Mouse (Mus musculus) liver, embryonic 11.5 days (tissue): Measurements from ENCODE around the gene Trim60. TPM values are rescaled to one million over a fixed set of nuclear protein-coding genes. Genes with fewer than 3 reads are reported as not detected.

Source experiments
- ATAC-seq: fragments of 200-750 bp; cut with Nextera tagmentation; replicated peaks from 2 replicates; pipeline ENCODE4 v1.8.0; 2017; ENCODE audit warnings: moderate number of reproducible peaks, mild to moderate bottlenecking, moderate TSS enrichment, moderate library complexity; ENCODE audit not compliant: low FRiP score
- DNase-seq: peaks from one replicate; pipeline ENCODE4 v3.0.0-alpha.2; 2017; ENCODE audit warnings: low spot score
- H3K27ac ChIP-seq: fragments of 300-500 bp; sonication (generic); 2 replicates; pipeline ENCODE4 v1.5.1; 2014; ENCODE audit warnings: mild to moderate bottlenecking, low read depth, low read length, control low read depth
- H3K27me3 ChIP-seq: fragments of 300-500 bp; sonication (generic); replicated peaks from 2 replicates; pipeline ENCODE4 v1.6.1; 2014; ENCODE audit warnings: low read length, mixed read lengths; ENCODE audit not compliant: control insufficient read depth, insufficient read depth
- H3K36me3 ChIP-seq: fragments of 300-500 bp; sonication (generic); 2 replicates; pipeline ENCODE4 v1.6.1; 2014; ENCODE audit warnings: mild to moderate bottlenecking, low read length, moderate library complexity, mixed read lengths; ENCODE audit not compliant: control insufficient read depth, insufficient read depth
- H3K4me1 ChIP-seq: fragments of 300-500 bp; sonication (generic); replicated peaks from 2 replicates; pipeline ENCODE4 v1.6.1; 2014; ENCODE audit warnings: low read length, mixed read lengths; ENCODE audit not compliant: control insufficient read depth, insufficient read depth
- H3K4me2 ChIP-seq: fragments of 300-500 bp; sonication (generic); 2 replicates; pipeline ENCODE4 v1.6.1; 2014; ENCODE audit warnings: mild to moderate bottlenecking, control low read depth, moderate library complexity
- H3K4me3 ChIP-seq: fragments of 300-500 bp; sonication (generic); 2 replicates; pipeline ENCODE4 v1.5.1; 2014; ENCODE audit warnings: low read depth, low read length, control low read depth
- H3K9ac ChIP-seq: fragments of 300-500 bp; sonication (generic); 2 replicates; pipeline ENCODE4 v1.6.1; 2014; ENCODE audit warnings: low read depth, low read length, control low read depth
- H3K9me3 ChIP-seq: fragments of 300-500 bp; sonication (generic); 2 replicates; pipeline ENCODE4 v1.6.1; 2016; ENCODE audit warnings: low read length, inconsistent platforms, mixed read lengths; ENCODE audit not compliant: control insufficient read depth
- WGBS: fragments of 180-500 bp; shearing (Covaris S2); extraction: QIAGEN DNeasy Blood & Tissue Kit; methylation state at CpG from one replicate; pipeline ENCODE4 v1.1.7; 2014; 5-methylcytosine and 5-hydroxymethylcytosine counted together
- polyA plus RNA-seq: library from polyadenylated mRNA; unstranded; fragments of >200 nt; fragmentation: Nextera tagmentation; extraction: Ambion mirVana; gene quantifications from 2 replicates; pipeline ENCODE4 v1.2.1, GENCODE M21; 2014

Gene Trim60
- polyA plus RNA-seq: not detected in 2 replicates

DNA sequence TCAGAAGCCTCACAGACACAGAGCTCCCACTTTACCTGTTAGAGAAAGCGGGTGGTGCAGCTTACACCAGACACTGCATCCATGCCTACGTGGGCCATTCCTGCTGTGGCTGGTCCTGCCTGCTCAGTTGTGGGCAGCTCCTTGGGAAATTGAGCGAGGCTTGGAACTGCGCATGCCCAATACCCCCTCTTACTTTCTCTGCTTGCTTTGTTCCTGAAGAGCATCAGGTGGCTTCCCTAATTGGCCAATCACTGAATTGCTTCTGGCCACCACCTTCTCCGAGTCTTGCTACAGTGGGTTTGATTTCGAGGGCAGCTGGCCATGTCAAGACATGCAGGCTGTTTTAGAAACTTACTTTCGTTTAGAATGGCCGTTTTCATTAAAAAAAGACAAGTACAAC, at the start of gene Trim60, which contains the start of gene Trim61:
Trim60 (minus strand) TSS at position 162 of the 400 bp plus-strand sequence.
Trim61 (minus strand) TSS at position 101 of the 400 bp plus-strand sequence.
- no peak for DNase-seq
- WGBS: 84% methylated on average over 8 of the region's 8 CpGs
- H3K27ac ChIP-seq: no peak within 1 kb of the TSS

GRCm38 (mm10) chr8:65067694-65068472, 49.5 kb upstream of the Trim60 start:
- 58% methylated on average over 10 of the region's 10 CpGs for WGBS
- Histone ChIP-seq H3K27me3 (no peaks in the 10 kb centered on the region), H3K9ac (no peak overlapping the region), H3K36me3 (no peaks in the 10 kb centered on the region), H3K4me1 (no peaks in the 10 kb centered on the region), H3K4me3 (no peak overlapping the region), H3K27ac (no peak overlapping the region), H3K9me3 (no peaks in the 10 kb centered on the region), H3K4me2 (no peak overlapping the region)
- ATAC-seq (no peak), DNase-seq (no peak)

More for the DNA sequence above, at the start of gene Trim60, which contains the start of gene Trim61:
- H3K27me3 ChIP-seq: no peaks in the 10 kb centered on the region
- no peaks in the 10 kb centered on the region for H3K9me3 ChIP-seq
- H3K9ac ChIP-seq: no peak within 1 kb of the TSS
- no peak within 1 kb of the TSS for H3K4me2 ChIP-seq
- no peaks in the 10 kb centered on the region for H3K4me1 ChIP-seq
- no peak for ATAC-seq
- H3K36me3 ChIP-seq: no peaks in the 10 kb centered on the region
- H3K4me3 ChIP-seq: no peak within 1 kb of the TSS

DNA sequence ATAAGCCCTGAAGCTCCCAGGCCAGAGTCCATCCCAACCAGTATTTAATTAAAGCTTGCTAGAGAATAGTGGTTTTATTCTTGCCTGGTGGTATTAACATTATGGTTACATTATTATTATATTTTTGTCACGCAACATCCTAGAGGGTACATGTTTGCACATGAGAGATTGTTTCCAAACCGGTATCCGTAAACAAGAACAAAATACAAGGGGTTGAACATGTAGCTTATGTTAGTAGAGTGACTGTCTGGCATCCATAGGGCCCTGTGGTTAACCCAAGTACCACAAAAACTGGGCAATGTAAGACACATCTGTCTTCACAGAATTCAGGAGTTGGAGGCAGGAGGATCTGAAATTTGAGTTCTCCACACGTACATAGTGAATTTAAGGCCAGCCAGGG, 48.6 kb upstream of the Trim60 start:
- H3K4me2 ChIP-seq: no peak overlapping the region
- no peak overlapping the region for H3K9ac ChIP-seq
- no peak overlapping the region for H3K4me3 ChIP-seq
- H3K36me3 ChIP-seq: no peaks in the 10 kb centered on the region
- H3K4me1 ChIP-seq: no peaks in the 10 kb centered on the region
- H3K27ac ChIP-seq: no peak overlapping the region
- WGBS: 87% methylated on average over 4 of the region's 4 CpGs
- H3K27me3 ChIP-seq: no peaks in the 10 kb centered on the region
- ATAC-seq: no peak
- DNase-seq: no peak
- H3K9me3 ChIP-seq: no peaks in the 10 kb centered on the region

DNA sequence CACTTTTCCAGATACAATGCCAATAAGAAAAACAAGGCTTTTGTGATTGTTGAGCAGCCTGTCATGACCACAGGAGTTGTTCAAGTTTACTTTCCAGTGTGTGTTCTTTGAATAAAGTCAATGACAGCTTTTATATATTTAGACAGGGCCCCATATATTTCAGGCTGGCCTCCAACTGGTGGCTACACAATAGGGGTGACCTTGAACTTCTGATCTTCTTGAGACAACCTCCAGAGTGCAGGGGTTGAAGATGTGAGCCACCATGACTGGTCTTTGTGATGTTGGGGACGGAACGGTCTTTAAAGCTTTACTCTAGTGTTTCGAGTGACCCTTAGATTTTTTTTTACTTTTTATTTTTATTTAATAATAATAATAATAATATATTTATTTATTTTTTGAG, 47.2 kb upstream of the Trim60 start:
- Histone ChIP-seq H3K4me2 (no peak overlapping the region), H3K9ac (no peak overlapping the region), H3K27me3 (no peaks in the 10 kb centered on the region), H3K36me3 (no peaks in the 10 kb centered on the region), H3K27ac (no peak overlapping the region), H3K9me3 (no peaks in the 10 kb centered on the region), H3K4me3 (no peak overlapping the region), H3K4me1 (no peaks in the 10 kb centered on the region)
- WGBS: 96% methylated on average over 3 of the region's 3 CpGs
- ATAC-seq: no peak
- no peak for DNase-seq

DNA sequence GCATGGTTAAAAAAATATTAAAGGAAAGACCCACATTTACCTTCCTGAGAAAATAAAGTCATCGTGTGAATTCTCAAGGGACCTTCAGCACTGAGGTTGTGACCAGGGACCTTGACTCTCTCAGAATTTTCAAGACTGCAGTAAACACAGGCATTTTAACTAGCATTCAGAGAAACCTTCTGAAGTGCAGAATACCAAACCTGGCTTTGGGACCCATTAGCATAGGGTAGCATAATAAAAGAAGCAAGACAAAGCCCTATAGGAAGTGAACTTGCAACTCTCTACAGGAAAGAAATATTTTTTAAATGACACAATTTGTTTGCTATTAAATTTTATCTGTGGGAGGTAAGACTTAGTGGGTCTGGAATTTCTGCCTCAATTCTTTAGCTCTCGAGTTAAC, 45.7 kb upstream of the Trim60 start:
- no peaks in the 10 kb centered on the region for H3K9me3 ChIP-seq
- ATAC-seq (no peak), DNase-seq (no peak)
- H3K9ac ChIP-seq: no peak overlapping the region
- no peaks in the 10 kb centered on the region for H3K27me3 ChIP-seq
- no peak overlapping the region for H3K27ac ChIP-seq
- H3K4me1 ChIP-seq: no peaks in the 10 kb centered on the region
- no peaks in the 10 kb centered on the region for H3K36me3 ChIP-seq
- no peak overlapping the region for H3K4me2 ChIP-seq
- WGBS: 56% methylated on average over 2 of the region's 2 CpGs
- no peak overlapping the region for H3K4me3 ChIP-seq

DNA sequence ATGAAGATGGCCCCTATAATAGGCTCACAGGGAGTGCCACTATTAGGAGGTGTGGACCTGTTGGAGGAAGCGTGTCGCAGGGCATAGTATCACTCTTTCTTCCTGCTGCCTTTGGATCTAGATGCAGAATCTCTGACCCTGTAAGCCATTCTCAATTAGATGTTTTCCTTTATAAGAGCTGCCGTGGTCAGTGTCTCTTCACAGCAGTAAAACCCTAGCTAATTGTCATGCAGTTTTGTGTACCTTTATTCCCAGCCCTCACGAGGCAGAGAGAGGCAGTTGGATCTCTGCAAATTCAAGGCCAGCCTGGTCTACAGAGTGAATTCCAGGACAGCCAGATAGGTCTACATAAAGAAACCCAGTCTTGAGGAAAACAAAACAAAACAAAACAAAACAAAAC, 43.8 kb upstream of the Trim60 start:
- 78% methylated on average over 4 of the region's 4 CpGs for WGBS
- Histone ChIP-seq H3K9me3 (no peaks in the 10 kb centered on the region), H3K4me3 (no peak overlapping the region), H3K27me3 (no peaks in the 10 kb centered on the region), H3K27ac (no peak overlapping the region), H3K9ac (no peak overlapping the region), H3K4me1 (no peaks in the 10 kb centered on the region), H3K36me3 (no peaks in the 10 kb centered on the region), H3K4me2 (no peak overlapping the region)
- ATAC-seq (no peak), DNase-seq (no peak)

GRCm38 (mm10) chr8:65056722-65057121, 38.3 kb upstream of the Trim60 start:
- H3K27me3 ChIP-seq: no peaks in the 10 kb centered on the region
- no peaks in the 10 kb centered on the region for H3K4me1 ChIP-seq
- no peak overlapping the region for H3K9ac ChIP-seq
- no peak overlapping the region for H3K4me3 ChIP-seq
- ATAC-seq (no peak), DNase-seq (no peak)
- no peak overlapping the region for H3K4me2 ChIP-seq
- H3K36me3 ChIP-seq: no peaks in the 10 kb centered on the region
- 87% methylated on average over 4 of the region's 4 CpGs for WGBS
- H3K9me3 ChIP-seq: no peaks in the 10 kb centered on the region
- H3K27ac ChIP-seq: no peak overlapping the region

DNA sequence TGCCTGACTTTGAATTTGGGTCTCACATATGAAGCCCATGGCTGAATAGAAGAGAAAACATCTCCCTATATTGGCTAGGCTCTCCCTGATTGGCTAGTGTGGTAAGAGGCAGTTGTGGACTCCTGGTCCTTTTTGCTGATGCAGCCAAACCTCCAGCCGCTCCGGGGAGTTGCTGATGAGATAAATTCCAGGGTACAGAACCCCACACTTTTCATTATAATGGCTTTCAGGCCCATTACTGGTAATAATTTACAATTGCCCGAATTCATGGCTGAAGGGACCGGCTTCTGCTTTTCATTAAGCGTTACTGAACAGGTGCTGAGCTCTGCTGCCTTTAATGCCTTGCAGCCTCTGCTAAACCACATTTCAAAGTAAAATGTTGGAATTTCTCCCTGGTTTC, 35.6 kb upstream of the Trim60 start:
- no peak overlapping the region for H3K4me2 ChIP-seq
- no peak overlapping the region for H3K4me3 ChIP-seq
- ATAC-seq: no peak
- no peak overlapping the region for H3K27ac ChIP-seq
- no peak overlapping the region for H3K9ac ChIP-seq
- WGBS: 61% methylated on average over 5 of the region's 5 CpGs
- DNase-seq: no peak
- no peaks in the 10 kb centered on the region for H3K9me3 ChIP-seq
- no peaks in the 10 kb centered on the region for H3K36me3 ChIP-seq
- no peaks in the 10 kb centered on the region for H3K4me1 ChIP-seq
- no peaks in the 10 kb centered on the region for H3K27me3 ChIP-seq

DNA sequence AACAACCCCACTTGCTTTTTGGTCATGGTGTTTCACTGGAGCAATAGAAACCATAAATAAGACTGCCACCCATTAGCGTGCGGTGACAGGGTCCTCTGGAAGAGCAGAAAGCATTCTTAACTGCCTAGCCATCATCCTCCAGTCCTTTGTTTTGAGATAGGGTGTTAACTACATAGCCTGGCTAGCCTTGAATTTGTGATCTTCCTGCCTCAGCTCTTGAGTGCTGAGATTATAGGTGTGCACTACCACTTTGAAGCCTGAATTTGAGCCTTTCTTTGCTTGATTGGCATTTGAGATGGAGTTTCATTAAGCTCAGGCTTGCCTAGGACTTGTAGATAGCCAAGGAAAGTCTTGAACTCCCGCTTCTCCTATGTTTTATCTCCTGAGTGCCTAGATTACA, 35.2 kb upstream of the Trim60 start:
- no peak overlapping the region for H3K9ac ChIP-seq
- H3K4me1 ChIP-seq: no peaks in the 10 kb centered on the region
- H3K36me3 ChIP-seq: no peaks in the 10 kb centered on the region
- H3K27me3 ChIP-seq: no peaks in the 10 kb centered on the region
- ATAC-seq (no peak), DNase-seq (no peak)
- no peak overlapping the region for H3K4me2 ChIP-seq
- H3K4me3 ChIP-seq: no peak overlapping the region
- no peaks in the 10 kb centered on the region for H3K9me3 ChIP-seq
- WGBS: 84% methylated on average over 3 of the region's 3 CpGs
- no peak overlapping the region for H3K27ac ChIP-seq
